Mouse (Mus musculus) gastrocnemius, postnatal 14 days (tissue): ENCODE measurements around the gene Klf4. TPM values are rescaled to one million over a fixed set of nuclear protein-coding genes. Genes with fewer than 3 reads are reported as not detected.
A peak's percentile ranks its signal among the peaks of the same experiment; 100 is the strongest.

Source experiments
- DNase-seq: peaks from one replicate; pipeline ENCODE4 v3.0.0; 2021; ENCODE audit warnings: mixed read lengths
- intact Hi-C: fragments of 180-260 bp; cut with DNase I; formaldehyde crosslinking; loops from one replicate; pipeline ENCODE4 v1.15.1; 2025; ENCODE audit warnings: low total_unique reads
- total RNA-seq, 2 experiments: library from RNA; stranded (reverse); gene quantifications; 2 replicates each; pipeline ENCODE4 v1.2.3; 2021

The Klf4 gene
- total RNA-seq, 2 experiments from 2014 or later, result 14.0 to 17.3 TPM

DNA sequence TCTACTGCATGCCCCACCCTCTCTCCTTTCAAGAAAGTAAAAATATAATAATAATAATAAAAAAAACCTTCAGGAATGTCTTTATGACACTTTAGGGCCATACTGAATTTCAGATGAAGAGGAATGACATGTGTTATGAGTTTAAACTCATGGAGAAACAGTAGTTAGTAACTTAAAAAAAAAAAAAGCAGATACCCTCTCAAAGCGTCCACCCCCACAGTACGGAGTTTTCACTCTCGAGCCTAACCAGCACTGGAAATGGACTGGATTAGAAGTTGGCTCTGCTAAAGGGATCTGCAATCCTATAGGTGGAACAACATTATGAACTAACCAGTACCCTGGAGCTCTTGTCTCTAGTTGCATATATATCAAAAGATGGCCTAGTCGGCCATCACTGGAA lies 3.9 kb downstream of the Klf4 start:
- DNase-seq, result no peak
- intact Hi-C loops, result no loop called here

GRCm38 (mm10) chr4:55527931-55528330 lies 4.3 kb downstream of the Klf4 start:
- intact Hi-C loops, result no loop called here
- DNase-seq, result no peak

GRCm38 (mm10) chr4:55526247-55527115 lies 5.8 kb downstream of the Klf4 start:
- no peak for DNase-seq
- intact Hi-C loops, result no loop called here

DNA sequence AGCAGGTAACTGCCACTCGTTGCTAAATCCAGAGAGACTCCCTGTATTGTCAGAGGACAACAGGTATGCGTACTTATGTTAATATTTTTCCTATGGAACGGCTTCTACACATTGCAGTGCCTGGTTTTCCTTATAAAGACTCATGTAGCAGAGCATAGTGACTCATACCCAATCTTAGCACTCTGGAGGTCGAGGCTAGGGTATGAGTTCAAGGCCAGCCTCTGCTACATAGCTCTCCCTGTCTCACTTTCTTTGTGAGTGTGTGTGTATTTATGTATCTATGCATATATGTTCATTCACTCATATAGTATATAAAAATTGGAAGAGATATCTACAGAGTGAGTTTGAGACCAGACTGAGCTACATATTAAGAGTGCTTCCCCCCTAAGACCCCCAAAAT lies 8.3 kb downstream of the Klf4 start:
- no peak for DNase-seq
- intact Hi-C loops, result no loop called here

DNA sequence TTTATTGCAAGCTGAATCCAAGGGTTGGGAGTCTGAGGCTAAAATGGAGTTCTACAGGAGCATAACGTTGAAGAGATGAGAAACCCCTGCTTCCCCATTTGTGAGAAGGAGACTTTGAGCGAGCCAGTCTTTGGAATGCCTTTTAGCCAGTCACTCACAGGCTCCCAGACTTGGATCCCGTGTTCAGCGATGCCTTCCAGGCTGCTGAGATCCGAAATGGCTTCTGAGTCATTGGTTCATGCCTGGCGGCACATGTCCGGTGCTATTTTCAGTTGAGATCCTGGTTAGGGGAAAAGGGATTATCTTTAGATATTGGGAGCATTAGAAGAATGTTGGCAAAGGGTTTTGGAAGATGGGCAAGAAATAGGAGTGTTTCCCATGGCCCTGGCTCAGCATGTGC lies 14.8 kb downstream of the Klf4 start:
- DNase-seq, result no peak
- intact Hi-C loops, result loop anchor here (10.0 kb wide), 2 partner anchors 847 to 1167 kb away; no protein-coding TSS in a partner anchor

- intact Hi-C loops, result loop anchor here (10.0 kb wide), 2 partner anchors 849 to 1169 kb away; no protein-coding TSS in a partner anchor
- DNase-seq, result no peak
Observed at GRCm38 (mm10) chr4:55516048-55516447, 16.2 kb downstream of the Klf4 start.

DNA sequence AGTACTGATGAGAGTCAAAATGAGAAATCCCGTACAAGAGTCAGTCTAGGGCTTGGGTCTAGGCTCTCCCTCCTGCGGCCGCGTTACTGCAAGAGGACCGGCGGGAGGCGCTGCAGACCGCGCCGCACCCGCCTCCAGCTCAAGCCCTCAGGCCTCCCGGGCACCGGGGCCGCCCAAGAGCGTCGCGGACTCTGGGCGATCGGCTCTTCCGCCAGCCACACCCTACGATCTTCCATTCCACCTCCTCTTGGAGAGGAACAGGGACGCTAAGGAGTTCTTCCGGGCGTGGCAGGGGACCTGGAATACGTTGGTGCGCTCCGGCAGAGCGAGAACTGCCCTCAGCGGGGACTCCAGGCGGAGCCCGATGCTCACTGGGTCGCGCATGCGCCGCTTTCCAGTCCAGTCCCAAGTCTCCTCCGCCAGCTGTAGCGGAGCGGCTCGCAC lies 17.5 kb downstream of the Klf4 start:
- intact Hi-C loops, result loop anchor here (5.0 to 10.0 kb wide), 4 partner anchors 708 to 1170 kb away; no protein-coding TSS in a partner anchor
- DNase-seq, result peak; percentile 84

GRCm38 (mm10) chr4:55513615-55514279 lies 18.5 kb downstream of the Klf4 start:
- intact Hi-C loops, result loop anchor here (5.0 to 10.0 kb wide), 4 partner anchors 709 to 1171 kb away; no protein-coding TSS in a partner anchor
- DNase-seq, result no peak

GRCm38 (mm10) chr4:55511389-55511788 lies 20.9 kb downstream of the Klf4 start:
- intact Hi-C loops, result loop anchor here (5.0 to 10.0 kb wide), 4 partner anchors 711 to 1173 kb away; no protein-coding TSS in a partner anchor
- DNase-seq, result no peak

- no peak for DNase-seq
- intact Hi-C loops, result no loop called here
Observed at GRCm38 (mm10) chr4:55508712-55509111, 23.6 kb downstream of the Klf4 start.

GRCm38 (mm10) chr4:55498621-55499020 lies 33.6 kb downstream of the Klf4 start:
- intact Hi-C loops, result no loop called here
- no peak for DNase-seq

DNA sequence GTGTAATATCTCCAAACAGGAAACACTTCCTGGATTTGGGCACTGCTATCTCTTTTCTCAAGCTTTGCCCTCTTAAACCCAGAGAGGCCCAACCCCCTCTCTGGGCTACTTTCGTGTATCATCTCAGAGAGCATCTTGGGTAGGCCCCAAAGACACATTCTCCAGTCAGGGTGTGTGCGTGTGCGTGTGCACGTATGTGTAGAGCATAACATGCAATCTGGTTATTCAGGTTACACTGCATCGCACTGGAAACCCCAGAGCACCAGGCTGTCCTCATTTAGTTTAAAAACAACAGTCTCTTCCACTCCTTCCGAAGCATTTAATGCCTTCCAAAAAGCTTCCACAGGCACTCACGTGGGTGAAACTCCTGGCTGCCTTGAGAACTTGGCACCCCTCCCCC lies 35.9 kb downstream of the Klf4 start:
- no peak for DNase-seq
- intact Hi-C loops, result no loop called here

DNA sequence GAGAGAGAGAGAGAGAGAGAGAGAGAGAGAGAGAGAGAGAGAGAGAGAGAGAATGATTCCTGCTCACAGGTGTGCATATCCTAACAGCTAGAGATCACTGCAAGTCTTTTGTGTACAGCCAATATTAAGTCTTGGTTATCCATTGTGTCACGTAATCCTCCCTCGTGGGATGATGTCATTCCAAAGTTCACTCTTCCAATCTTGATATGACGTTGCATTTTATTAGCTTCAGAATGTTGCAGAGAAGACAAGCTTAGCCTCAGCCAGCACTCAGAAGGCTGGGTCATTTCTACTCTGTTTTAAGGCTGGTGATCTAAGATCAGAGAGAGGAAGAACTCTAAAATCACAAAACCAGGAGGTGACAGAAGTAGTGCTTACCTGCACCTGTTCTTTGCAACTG lies 39.0 kb downstream of the Klf4 start:
- DNase-seq, result no peak
- intact Hi-C loops, result no loop called here

GRCm38 (mm10) chr4:55489328-55489727 lies 42.9 kb downstream of the Klf4 start:
- intact Hi-C loops, result no loop called here
- no peak for DNase-seq

- no peak for DNase-seq
- intact Hi-C loops, result no loop called here
Observed at GRCm38 (mm10) chr4:55488604-55489003, 43.7 kb downstream of the Klf4 start.

GRCm38 (mm10) chr4:55480322-55480767 lies 51.9 kb downstream of the Klf4 start:
- DNase-seq, result peak; percentile 72
- intact Hi-C loops, result no loop called here

DNA sequence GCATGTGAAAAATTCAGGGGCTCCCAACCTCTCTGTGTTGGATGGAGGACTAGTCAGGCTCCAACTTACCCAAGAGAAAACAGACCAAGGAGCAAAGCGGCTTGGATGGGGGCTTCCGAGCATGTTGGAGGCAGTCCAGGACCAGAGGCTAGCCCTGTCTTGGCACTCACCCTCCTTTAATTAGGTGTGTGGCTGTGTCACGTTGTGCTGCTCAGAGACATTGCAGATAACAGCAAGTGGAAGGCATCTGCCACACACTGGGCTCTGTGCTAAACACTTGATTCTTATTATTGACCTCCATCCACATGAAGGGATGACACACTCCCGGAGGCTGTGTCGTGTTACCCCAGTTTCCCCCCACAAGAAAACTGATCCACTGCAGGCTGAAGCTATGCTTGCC lies 53.9 kb downstream of the Klf4 start:
- intact Hi-C loops, result no loop called here
- DNase-seq, result no peak

DNA sequence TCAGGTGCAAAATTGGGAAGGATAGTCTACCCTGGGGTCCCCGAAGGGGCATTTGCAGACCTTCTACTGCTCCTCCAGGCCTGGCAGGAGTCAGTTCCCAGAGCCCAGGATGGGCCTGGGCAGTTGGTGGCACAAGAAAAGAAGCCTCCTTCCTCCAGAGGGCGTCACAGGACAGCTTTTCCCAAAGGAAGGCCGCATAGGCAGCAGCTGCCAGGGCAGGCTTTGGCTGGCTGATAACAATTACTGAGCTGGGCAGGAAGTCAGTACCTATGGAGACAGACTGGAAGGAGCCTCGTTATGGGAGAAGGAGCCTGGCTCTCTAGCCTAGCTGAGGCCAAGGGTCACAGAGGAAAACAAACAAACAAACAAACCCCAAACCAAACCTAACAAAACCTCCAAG lies 54.3 kb downstream of the Klf4 start:
- intact Hi-C loops, result no loop called here
- DNase-seq, result peak; percentile 12

- no peak for DNase-seq
- intact Hi-C loops, result no loop called here
Observed at GRCm38 (mm10) chr4:55477210-55477759, 55.0 kb downstream of the Klf4 start.
